Mouse (Mus musculus) embryonic fibroblast, embryonic 13.5 days (primary cell): Measurements from ENCODE around the gene Spop.

Source experiments
- CTCF ChIP-seq: IDR thresholded peaks from 2 replicates; pipeline ENCODE4 v1.5.1; 2011; ENCODE audit warnings: mild to moderate bottlenecking, control low read depth, low read length, moderate library complexity, borderline replicate concordance; ENCODE audit not compliant: insufficient read depth
- POLR2A ChIP-seq: IDR thresholded peaks from 2 replicates; pipeline ENCODE4 v1.6.1; 2011; ENCODE audit warnings: low read depth, mild to moderate bottlenecking, control low read depth, low read length, moderate library complexity

GRCm38 (mm10) chr11:95497921-95498320 lies 84.0 kb downstream of the Spop start:
- TF ChIP-seq CTCF, result no peak
- no peak for TF ChIP-seq POLR2A
